17 mouse cellular contexts compared by ENCODE assay signal in genomic region chr13:38463410-38463809, GRCm38 (mm10).
A peak's percentile ranks its signal among the peaks of the same experiment; 100 is the strongest.
DNase-seq lines count a peak whose midpoint lies in the region; ATAC-seq and TF ChIP-seq lines count a peak whose summit lies in the region.
"Had no signal": no experiment of that assay in that cellular context is flagged by ENCODE, and none has a peak within 500 bp of the region (broad histone marks: within the 10 kb centered on the region; RNA-seq: fewer than 3 reads in every experiment).

No protein-coding gene starts in this region.

- WGBS in intestine, postnatal 0 days: 91% methylated on average over 1 of the region's 1 CpGs
- 90% methylated on average over 1 of the region's 1 CpGs for WGBS in intestine, embryonic 15.5 days

- peak; percentile 34 for TF ChIP-seq RAD21 in MEL (IDR thresholded peaks at IDR 0.05; ENCODE audit: low read depth, low read length)

- H3K4me2 ChIP-seq in intestine, postnatal 0 days (replicated peaks; ENCODE audit: low read depth): no peak overlapping the region
- no peak overlapping the region for H3K4me2 ChIP-seq in intestine, embryonic 15.5 days (replicated peaks)
- H3K4me2 ChIP-seq: heart, embryonic 13.5 days had no signal

- no peak for TF ChIP-seq POLR2A in MEL (IDR thresholded peaks at IDR 0.05; ENCODE audit: control insufficient read depth in 1 of 2, insufficient read depth in 1 of 2, low read depth in 1 of 2, low read length in 2 of 2, poor library complexity in 1 of 2)

- DNase-seq in lung, postnatal 14 days: peak; percentile 17
- DNase-seq in lung, postnatal 25 days (ENCODE audit: low spot score): no peak
- peak; percentile 41 for DNase-seq in MEL (ENCODE audit: low read depth, low spot score)
- DNase-seq in natural killer cell, adult 2 months (ENCODE audit: low spot score in 2 of 2): peak; percentile 4 to 19
- DNase-seq in gastrocnemius, postnatal 36 days: no peak
- DNase-seq in layer of hippocampus, adult 18-20 months (ENCODE audit: low spot score in 2 of 2): no peak
- DNase-seq: cerebellum, adult 11 months; gastrocnemius, postnatal 14 days; kidney, adult 11 months; thymus, adult 2 months had no signal

- H3K9me3 ChIP-seq in intestine, postnatal 0 days (ENCODE audit: control insufficient read depth): no peaks in the 10 kb centered on the region
- no peaks in the 10 kb centered on the region for H3K9me3 ChIP-seq in intestine, embryonic 15.5 days
- H3K9me3 ChIP-seq in MEL (replicated peaks; ENCODE audit: insufficient read depth, low read length): no peaks in the 10 kb centered on the region
- H3K9me3 ChIP-seq: heart, embryonic 13.5 days; hindbrain, embryonic 10.5 days; midbrain, embryonic 10.5 days had no signal

- H3K79me2 ChIP-seq in MEL (ENCODE audit: control insufficient read depth, insufficient read depth, low read length, poor library complexity): no peaks in the 10 kb centered on the region

- intact Hi-C loops in gastrocnemius, postnatal 36 days (cut with DNase I): no loop called here

- TF ChIP-seq CTCF in intestine, postnatal 0 days (IDR thresholded peaks at IDR 0.05; ENCODE audit: low read depth): peak; percentile 46; the same call in 1 of the 2 replicates
- peak in 2 of 3 experiments; percentile 38 to 41; a peak in 3 of 6 replicates for TF ChIP-seq CTCF in MEL (IDR thresholded peaks at IDR 0.05 in 2 of 3, conservative IDR thresholded peaks at IDR 0.05 in 1 of 3; ENCODE audit: control insufficient read depth in 1 of 3, insufficient read depth in 1 of 3, low read depth in 2 of 3, low read length in 3 of 3, poor library complexity in 1 of 3, severe bottlenecking in 1 of 3)

- no peak overlapping the region for H3K4me3 ChIP-seq in intestine, postnatal 0 days (ENCODE audit: low read depth, low read length)
- H3K4me3 ChIP-seq in intestine, embryonic 15.5 days (replicated peaks): no peak overlapping the region
- H3K4me3 ChIP-seq in MEL (ENCODE audit: control insufficient read depth in 1 of 2, insufficient read depth in 1 of 2, low read depth in 2 of 2, low read length in 2 of 2): no peak overlapping the region
- H3K4me3 ChIP-seq: heart, embryonic 13.5 days; hindbrain, embryonic 10.5 days; midbrain, embryonic 10.5 days had no signal

- no peak for ATAC-seq in intestine, postnatal 0 days
- ATAC-seq in intestine, embryonic 15.5 days: no peak
- ATAC-seq: forebrain, embryonic 16.5 days had no signal

- H3K27me3 ChIP-seq in intestine, postnatal 0 days (replicated peaks; ENCODE audit: control insufficient read depth, insufficient read depth, low read length): no peaks in the 10 kb centered on the region
- H3K27me3 ChIP-seq in intestine, embryonic 15.5 days (replicated peaks): no peaks in the 10 kb centered on the region
- H3K27me3 ChIP-seq in MEL (ENCODE audit: control insufficient read depth in 1 of 2, insufficient read depth in 2 of 2, low read length in 2 of 2): peaks cover 0 to 5% of the 10 kb centered on the region in 2 experiments
- H3K27me3 ChIP-seq: heart, embryonic 13.5 days had no signal

- no peak overlapping the region for H3K9ac ChIP-seq in intestine, postnatal 0 days (ENCODE audit: low read depth, low read length)
- no peak overlapping the region for H3K9ac ChIP-seq in intestine, embryonic 15.5 days
- H3K9ac ChIP-seq in MEL (ENCODE audit: control insufficient read depth, low read depth, low read length, poor library complexity, severe bottlenecking): no peak overlapping the region
- H3K9ac ChIP-seq: heart, embryonic 13.5 days; liver, embryonic 14.5 days had no signal

- H3K36me3 ChIP-seq in intestine, postnatal 0 days (ENCODE audit: control insufficient read depth, insufficient read depth): no peaks in the 10 kb centered on the region
- H3K36me3 ChIP-seq in intestine, embryonic 15.5 days: no peaks in the 10 kb centered on the region
- no peaks in the 10 kb centered on the region for H3K36me3 ChIP-seq in MEL (ENCODE audit: control insufficient read depth in 1 of 2, insufficient read depth in 2 of 2, low read length in 2 of 2)
- H3K36me3 ChIP-seq: heart, embryonic 13.5 days; hindbrain, embryonic 10.5 days; midbrain, embryonic 10.5 days had no signal

- no peak overlapping the region for H3K27ac ChIP-seq in intestine, postnatal 0 days (ENCODE audit: low read depth, low read length)
- no peak overlapping the region for H3K27ac ChIP-seq in intestine, embryonic 15.5 days
- H3K27ac ChIP-seq in MEL (ENCODE audit: control insufficient read depth, low read depth, low read length): no peak overlapping the region
- H3K27ac ChIP-seq: heart, embryonic 13.5 days; hindbrain, embryonic 10.5 days; liver, embryonic 14.5 days; midbrain, embryonic 10.5 days had no signal

- no peaks in the 10 kb centered on the region for H3K4me1 ChIP-seq in intestine, postnatal 0 days (replicated peaks; ENCODE audit: control insufficient read depth, insufficient read depth, low read length)
- no peaks in the 10 kb centered on the region for H3K4me1 ChIP-seq in intestine, embryonic 15.5 days (replicated peaks)
- H3K4me1 ChIP-seq in MEL (ENCODE audit: control insufficient read depth in 1 of 2, insufficient read depth in 2 of 2, low read length in 2 of 2): no peaks in the 10 kb centered on the region
- H3K4me1 ChIP-seq: heart, embryonic 13.5 days; hindbrain, embryonic 10.5 days had no signal

- no peak for TF ChIP-seq EP300 in MEL (IDR thresholded peaks at IDR 0.05; ENCODE audit: low read depth in 1 of 2, low read length in 2 of 2)

TF ChIP-seq in MEL, 35 proteins besides CTCF, POLR2A, EP300 and RAD21:
- TF ChIP-seq ZMIZ1 (IDR thresholded peaks at IDR 0.05; ENCODE audit: low read depth, low read length) (no peak), ZC3H11A (IDR thresholded peaks at IDR 0.05; ENCODE audit: low read depth, low read length) (peak; percentile 40), MYC (IDR thresholded peaks at IDR 0.05; ENCODE audit: low read depth, low read length) (no peak), JUND (IDR thresholded peaks at IDR 0.05; ENCODE audit: low read depth, low read length) (no peak), USF1 (IDR thresholded peaks at IDR 0.05; ENCODE audit: low read depth, low read length) (no peak), MXI1 (IDR thresholded peaks at IDR 0.05; ENCODE audit: low read depth, low read length) (no peak), TBP (IDR thresholded peaks at IDR 0.05; ENCODE audit: low read depth, low read length) (no peak), USF2 (IDR thresholded peaks at IDR 0.05; ENCODE audit: borderline replicate concordance in 1 of 2, insufficient read depth in 1 of 2, low read depth in 1 of 2, low read length in 2 of 2) (no peak), ETS1 (IDR thresholded peaks at IDR 0.05; ENCODE audit: low read depth, low read length) (no peak), MEF2A (IDR thresholded peaks at IDR 0.05; ENCODE audit: extremely low read depth, insufficient replicate concordance, low read depth, low read length, poor library complexity, severe bottlenecking) (no peak), ZKSCAN1 (IDR thresholded peaks at IDR 0.05; ENCODE audit: low read depth, low read length) (no peak), E2F4 (IDR thresholded peaks at IDR 0.05; ENCODE audit: borderline replicate concordance, low read depth, low read length) (no peak), SMC3 (IDR thresholded peaks at IDR 0.05; ENCODE audit: low read depth, low read length) (peak; percentile 57)
TF ChIP-seq in MEL: peak in this region for 2.

Comparison
In these comparisons a context has a peak if more than half of its experiments do, and no peak if none do; other contexts are left out.
1. DNase-seq: peak in lung, postnatal 14 days (single experiment), MEL (single experiment) and natural killer cell, adult 2 months (2 of 2); none in lung, postnatal 25 days (single experiment), gastrocnemius, postnatal 36 days (0 of 2) and layer of hippocampus, adult 18-20 months (0 of 2).